Mouse (Mus musculus) lung, postnatal 10 days (tissue): Measurements from ENCODE around the gene Dda1.
A peak's percentile ranks its signal among the peaks of the same experiment; 100 is the strongest.
"Not testable (repeated sequence)": the region's sequence is repeated elsewhere in the genome, so short reads cannot be mapped to it uniquely, and the experiment has no call there.

ENCODE experiments used
- DNase-seq: peaks from one replicate; pipeline ENCODE4 v3.0.0; 2021

Dda1 gene

DNA sequence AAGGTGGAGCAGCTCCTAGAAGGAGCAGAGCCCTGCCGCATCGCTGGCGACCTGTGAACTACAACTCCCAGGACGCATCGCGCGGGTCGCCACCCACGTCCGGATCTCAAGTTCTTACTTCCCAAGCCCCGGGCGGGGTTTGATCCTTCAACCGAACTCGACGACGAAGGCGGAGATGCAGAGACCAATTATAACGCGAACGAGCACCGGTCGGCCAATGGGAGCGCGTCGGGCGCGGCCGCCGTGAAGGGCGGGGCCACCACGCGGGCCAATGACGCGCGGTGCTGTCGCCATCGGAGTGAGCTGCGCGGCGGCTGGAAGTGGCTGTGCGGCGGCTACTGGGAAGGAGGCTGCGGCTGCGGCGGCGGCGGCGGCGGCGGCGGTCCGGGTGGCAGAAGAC, at the start of gene Dda1:
Gene Dda1, plus strand, starts transcription at position 284 of the 400 bp plus-strand sequence.
- peak; percentile 99 for DNase-seq

DNA sequence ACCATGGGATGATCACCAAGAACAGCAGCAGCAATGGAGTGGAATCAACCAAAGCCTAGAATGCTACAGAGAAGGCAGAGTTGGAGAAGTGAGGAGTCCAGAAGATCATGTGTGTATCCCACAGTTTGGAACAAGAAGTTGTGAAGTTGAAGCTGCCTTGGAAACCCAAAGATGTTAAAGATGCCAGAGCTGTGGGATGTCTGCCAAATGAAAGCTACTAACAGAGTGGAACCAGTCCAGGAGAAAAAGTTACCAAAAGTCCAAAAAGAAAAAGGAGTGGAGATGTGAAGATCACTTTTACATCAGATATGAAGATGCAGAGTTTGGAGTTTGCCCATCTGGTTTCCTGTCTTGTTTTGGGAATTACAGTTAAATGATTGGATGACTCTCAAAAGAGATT, 46.9 kb upstream of the Dda1 start:
- DNase-seq: no peak

DNA sequence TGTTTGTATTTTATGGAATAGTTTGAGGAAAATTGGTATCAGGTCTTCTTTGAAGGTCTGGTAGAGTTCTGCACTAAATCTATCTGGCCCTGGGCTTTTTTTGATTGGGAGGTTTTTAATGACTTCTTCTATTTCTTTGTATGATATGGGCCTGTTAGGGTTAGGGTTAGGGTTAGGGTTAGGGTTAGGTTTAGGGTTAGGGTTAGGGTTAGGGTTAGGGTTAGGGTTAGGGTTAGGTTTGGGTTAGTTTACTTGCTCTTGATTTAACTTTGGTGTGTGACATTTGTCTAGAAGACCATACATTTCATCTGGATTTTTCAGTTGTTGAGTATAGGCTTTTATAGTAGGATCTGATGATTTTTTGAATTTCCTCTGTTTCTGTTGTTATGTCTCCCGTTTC, 36.1 kb upstream of the Dda1 start:
- not testable (repeated sequence) for DNase-seq

DNA sequence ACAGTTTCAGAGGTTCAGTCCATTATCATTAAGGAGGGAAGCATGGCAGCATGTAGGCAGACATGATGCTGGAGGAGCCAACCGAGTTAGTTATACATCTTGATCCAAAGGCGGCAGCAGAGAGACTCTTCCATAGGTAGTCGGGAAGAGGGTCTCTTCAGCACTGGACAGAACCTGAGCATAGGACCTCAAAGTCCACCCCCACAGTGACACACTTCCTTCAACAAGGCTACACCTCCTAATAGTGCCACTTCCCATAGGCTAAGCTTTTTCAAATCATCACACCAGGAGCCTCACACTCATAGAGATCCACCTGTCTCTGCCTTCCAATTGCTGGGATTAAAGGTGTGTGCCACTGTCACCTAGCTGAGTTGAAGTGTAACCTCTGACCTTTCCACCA, 32.0 kb upstream of the Dda1 start:
- no peak for DNase-seq

DNA sequence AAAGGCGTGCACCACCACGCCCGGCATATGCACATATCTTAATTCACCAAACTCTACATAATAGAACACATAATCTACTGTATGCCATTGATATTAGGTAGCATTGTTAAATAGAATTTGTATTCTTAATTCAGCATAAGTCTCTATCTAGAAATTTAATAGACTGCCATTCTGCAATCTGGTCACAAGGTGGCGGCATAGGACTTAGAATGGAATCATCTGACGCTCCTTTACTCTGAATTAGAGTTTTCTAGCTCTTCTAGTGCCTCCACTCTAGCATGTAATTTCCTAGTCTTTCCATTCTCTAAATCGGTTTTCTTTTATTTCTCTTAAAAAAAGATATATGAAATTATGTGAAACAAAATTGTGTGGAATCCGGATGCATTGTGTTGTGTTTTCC, 27.6 kb upstream of the Dda1 start:
- DNase-seq: peak; percentile 74

DNA sequence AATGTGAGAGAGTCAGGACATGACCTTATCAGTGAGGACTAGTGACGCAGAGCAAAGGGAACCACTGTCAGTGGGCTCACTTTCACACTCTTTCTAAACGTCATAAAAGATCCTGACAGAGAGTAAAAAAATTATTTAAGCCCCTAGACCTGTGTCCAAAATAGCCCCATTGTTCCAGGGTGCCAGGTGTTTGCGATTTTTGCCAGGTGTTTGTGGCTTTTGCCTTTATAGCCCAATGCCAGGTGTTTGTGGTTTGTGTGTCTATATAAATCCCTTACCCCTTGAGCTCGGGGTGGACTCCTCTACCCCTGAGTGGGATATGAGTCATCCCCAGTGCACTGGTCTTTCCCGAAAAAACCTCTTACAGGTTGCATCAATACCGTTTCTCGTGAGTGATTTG, 23.9 kb upstream of the Dda1 start:
- no peak for DNase-seq

DNA sequence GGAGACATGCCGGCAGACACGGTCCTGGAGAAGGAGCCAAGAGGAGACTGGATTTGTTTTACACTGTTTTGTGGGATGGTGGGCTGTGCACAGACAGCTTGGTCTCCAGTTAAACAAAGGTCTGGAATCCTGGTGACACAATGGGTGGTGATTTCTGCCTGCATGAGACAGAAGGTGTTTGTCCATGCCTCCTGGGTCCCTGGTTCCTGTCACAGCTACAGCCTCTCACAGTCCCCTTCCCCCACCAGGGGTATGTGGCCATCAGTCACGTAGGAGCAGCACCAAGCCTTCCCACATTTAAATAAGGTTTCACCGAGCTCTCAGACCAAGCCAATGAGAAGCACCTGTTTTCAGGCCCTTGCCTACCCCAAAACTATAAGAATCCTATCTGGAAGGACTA, 17.7 kb upstream of the Dda1 start:
- no peak for DNase-seq

DNA sequence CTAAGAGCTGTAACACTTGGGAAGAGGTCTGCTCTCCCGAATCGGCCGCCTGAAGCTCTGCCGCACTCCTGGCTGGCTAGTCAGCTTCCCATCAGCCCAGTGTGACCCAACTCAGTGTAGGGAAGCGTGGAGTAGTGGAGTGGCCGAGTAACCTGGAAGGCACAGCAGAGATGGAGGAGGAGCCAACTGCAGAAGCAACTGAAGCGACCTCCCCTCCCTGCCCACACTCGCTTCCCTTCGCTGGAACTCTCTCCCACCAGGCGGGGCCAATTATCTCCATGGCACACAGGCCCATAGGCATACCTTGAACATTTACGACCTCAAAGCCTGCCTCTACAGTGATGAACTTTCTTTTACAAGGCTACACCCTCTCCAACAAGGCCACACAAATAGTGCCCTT, 17.2 kb upstream of the Dda1 start:
- no peak for DNase-seq

DNA sequence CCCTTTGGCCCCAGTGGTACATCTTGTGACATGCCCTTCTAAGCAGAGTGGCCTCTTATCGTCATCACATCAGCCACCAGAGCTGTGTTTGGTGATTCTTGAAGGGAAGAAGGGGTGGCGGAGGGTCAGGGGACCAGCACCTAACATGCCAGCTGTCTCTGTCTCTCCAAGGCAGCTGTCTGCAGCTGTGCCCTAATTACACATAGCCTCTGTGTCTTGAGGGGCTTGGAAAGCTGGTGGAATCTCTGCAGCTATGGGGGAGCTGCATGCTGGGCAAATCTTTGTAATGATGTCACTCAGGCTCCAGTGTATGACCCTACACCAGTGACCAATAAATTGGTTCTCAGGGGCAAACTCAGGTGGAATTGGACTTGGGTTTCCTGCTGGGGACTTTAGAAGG, 16.3 kb upstream of the Dda1 start:
- no peak for DNase-seq

DNA sequence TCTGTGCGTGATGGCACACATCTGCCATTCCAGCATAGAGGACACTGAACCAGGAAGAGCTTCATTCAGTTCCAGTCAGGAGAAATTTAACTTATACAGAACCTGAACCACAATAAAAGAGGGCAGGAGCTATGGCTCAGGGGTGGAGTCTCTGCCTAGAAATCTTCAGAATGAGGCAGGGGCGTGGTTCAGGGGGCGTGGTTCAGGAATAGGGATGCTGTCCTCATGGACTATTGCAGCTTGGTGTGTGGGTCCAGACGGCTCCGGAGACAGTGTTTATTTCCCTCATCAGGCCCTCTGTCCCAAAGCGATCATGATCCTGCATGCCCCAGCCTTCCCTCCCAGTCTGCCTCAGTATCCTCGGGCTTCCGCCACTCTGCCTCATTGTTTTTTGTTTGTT, 14.3 kb upstream of the Dda1 start:
- DNase-seq: no peak

DNA sequence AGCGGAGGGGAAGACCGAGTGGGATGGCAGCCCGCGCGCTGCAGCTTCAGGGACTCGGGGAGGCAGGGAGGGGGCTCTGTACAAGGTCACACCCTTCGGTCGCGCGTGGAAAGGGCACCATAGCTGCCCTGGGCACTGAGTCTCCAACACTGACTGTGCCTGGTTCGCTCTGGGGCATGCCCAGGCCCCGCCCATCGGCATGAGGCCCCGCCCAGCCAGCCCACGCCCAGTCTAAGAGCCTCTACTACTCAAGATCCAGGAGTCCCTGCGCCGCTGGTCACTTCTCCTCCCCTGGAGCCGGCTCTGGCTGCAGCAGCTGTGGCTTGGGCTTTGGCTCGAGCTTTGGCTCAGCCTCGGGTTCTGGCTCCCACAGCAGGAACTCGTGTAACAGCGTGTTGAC, 12.1 kb upstream of the Dda1 start:
- DNase-seq: no peak

DNA sequence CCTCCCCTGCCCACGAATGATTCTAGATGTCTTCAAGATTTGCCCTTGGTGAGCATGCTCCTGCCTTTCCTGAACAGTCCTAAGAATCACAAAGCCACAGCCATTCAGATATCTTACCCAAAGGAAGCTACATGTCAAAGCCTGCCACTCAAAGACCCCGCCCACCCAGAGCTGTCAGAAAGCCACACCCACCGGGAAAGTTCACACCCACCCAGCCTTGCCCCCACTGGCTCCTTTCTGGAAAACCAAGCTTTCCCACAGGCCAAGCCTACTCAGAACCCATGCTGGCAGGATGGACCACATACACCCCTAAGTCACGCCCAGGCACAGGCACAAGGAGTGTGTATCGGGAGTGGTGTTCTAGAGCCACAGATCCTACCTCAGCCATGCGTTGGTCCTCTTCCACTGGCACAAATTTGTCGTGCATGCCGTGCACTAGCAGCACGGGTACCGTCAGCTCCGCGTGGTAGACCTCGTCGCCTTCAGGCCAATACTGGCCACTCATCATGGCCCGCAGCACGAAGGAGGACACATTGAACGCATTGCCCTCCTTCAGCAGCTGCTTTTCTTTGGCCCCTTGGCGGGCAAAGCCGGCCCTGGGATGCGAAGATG, 11.2 kb upstream of the Dda1 start:
- DNase-seq: no peak

DNA sequence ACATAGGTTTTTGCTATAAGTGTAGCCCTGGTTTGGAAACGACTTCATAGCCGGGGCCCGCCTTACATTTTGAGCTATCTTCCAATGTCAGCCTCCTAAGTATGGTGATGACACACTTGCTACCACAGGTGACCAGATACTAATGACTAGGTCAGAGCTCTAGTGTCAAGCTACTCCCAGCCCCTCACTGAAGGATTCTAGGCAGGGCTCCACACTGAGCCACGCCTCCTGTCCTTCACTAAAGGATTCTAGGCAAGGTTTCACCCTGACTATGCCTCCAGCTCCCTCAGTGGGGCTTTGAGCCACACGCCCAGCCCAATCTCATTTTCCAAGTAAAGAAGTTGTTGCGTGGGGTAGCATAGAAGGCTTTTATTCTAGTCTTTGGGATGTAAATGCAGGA, 8.3 kb upstream of the Dda1 start:
- DNase-seq: no peak

DNA sequence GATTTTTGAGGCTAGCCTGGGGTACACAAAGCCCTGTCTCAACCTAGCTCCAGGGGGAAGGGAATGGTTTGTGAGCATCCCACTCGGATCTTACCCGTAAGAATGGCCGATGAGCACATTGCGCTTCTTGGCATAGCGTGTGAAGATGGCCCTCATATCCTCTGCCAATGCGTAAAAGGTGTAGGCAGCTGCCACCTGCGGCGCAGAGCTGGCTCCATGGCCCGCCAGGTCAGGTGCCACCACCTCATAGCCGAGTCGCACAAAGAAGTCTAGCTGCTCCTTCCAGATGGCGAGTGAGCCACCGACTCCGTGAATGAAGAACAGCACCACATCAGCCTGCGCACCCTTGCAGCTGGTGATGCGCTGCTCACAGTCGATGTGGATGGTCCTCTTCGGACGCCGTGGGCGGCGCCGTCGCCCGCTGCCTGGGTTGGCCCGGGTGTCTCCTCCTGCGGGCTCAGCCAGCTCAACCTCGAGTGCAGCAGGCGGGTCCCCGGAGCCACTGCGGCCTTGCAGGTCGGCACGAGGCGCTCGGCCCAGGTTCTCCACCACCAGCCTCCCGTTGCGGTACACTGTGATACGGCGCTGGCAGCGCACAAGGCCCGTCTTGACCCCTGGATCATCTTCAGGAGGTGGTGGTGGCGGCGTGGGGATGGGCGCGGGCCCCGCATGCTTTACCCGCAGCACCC, 7.7 kb upstream of the Dda1 start:
- DNase-seq: no peak

DNA sequence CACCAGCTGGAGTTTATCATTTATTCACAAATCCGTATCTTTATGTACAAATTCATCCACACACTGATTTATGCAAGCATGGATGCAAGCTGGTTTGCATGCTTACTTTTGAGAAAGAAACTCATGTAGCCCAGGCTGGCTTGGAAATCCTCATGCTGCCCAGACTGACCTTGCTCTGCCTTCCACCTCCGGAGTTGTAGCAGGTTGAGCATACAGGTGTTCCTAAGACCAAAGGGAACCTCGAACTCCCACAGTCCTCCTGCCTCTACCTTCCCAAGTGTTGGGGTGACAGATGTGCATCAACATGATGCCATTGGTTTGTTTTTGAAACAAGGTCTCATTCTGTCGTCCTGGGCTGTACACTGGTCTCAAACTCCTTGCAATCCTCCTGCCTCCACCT, 6.8 kb upstream of the Dda1 start:
- no peak for DNase-seq

DNA sequence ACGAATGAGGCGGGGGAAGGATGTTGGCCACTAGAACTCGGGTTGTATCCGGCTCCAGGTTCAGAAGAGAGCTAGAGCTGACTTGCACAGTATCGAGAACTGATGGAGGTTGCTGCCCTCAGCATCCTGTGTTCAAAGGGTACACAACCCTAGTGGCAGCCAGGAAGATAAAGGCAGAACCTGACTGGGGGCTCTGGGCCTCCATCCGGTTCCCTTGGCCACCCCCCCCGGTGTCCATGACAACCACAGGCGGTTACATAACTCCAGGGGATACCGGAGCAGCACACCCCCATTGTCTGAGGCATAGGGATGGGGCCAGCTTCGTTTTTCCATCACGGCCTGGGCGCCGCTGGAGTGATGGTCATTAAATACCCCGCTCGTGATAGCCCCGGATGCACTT, 6.2 kb upstream of the Dda1 start:
- peak; percentile 68 for DNase-seq

DNA sequence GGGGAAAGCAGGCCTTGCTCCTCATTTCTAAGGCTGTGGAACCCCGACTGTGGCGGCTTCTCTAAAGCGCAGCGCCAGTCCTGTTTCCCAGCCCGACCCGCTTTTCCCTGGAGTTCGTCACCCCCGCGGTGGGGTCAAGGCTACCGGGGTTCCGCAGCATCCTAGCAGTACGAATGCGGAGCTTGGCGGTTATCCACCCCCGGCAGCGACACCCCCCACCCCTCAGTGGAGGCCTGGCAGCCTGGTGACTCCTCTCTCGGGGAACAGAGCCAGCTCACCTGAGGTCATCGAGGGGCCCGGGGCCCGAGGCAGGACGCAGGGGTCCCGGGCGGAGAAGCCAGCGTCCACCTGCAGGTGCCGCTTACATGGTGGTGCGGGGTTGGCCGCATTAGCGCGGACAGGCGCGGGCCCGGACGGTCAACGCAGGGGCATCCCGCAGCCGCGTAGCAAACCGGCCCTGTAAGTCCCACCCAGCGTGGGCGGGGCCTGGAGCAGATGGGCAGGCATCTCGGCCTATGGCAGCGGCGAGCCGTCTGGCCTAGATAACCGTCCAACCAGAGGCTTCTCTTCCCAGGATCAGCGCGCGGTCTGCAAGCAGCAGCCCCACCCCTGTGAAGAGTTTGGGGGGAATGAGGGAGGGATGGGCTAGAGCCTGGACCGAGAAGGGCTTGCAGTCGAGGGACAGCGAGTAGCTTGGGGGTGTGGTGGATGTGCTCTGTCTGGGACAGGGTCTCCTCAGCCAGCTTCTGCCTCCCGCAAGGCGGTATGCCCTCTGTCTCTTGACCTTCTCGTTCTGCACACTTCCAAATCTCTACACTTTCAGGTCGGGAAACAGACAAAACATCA, 5.6 kb upstream of the Dda1 start, which contains the start of gene Abhd8:
Gene Abhd8, minus strand, starts transcription at position 468 of the 846 bp plus-strand sequence.
- peak; percentile 98 for DNase-seq

DNA sequence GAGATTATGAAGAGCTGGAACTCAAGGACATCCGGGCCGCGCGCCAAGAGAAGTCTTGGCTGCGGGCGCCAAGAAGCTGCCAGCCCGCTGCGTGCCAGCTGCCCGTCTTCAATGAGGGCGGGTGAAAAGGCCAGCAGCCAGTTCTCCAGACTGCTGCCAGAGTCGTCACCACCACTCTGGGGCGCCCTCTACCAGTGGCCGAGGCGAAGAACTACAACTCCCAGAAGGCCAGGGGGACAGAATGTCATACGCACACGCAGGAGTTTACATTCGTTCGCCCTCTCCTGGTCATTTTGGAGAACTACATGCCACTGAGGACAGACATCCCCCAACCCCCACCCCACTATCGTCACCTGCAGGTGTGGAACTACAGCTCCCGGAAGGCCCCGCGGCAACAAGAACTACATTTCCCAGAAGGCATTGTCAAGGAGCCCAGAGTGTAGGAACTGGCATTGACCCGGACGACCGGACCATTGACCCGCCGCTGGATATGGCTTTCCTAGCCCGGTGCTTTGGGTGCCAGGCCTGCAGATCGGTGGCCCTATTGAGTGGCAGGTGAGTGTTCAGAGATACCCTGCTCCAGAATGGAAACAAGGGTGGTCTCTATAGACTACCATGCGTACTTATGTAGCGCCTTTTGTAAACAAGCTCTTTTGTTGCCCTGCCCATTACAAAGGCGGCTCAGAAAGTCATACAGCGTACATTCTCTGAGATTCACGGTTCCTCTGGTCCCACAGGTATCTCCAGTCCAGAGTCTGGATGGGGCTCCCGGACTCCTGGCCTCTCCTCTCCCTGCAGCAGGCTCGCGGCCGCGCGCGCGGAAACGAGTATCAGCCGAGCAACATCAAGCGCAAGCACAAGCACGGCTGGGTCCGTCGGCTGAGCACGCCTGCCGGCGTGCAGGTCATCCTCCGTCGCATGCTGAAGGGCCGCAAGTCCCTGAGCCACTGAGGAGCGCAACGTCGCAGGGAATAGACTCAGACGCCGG, 4.2 kb upstream of the Dda1 start, which contains the start of gene Mrpl34:
Gene Mrpl34, plus strand, starts transcription at position 447 of the 988 bp plus-strand sequence.
- DNase-seq: peak; percentile 100

DNA sequence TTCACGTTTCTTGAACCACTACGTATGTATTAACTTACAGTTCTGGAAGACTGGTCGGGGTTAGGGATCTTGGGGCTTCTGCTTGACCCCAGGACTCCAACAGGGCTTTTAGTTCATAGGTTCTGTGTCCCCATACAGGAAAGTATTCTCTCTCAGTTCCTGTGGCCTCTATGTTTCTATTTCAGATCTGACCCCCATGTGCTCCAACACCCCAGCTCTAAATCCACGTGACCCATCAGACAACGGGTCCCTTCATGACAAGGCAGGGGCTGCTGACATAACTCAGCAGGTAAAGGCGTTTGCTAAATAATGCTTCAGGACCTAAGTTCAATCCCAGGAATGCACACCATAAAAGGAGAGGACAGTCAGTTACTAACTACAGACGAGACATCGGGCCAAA, 3.3 kb upstream of the Dda1 start:
- DNase-seq: no peak

DNA sequence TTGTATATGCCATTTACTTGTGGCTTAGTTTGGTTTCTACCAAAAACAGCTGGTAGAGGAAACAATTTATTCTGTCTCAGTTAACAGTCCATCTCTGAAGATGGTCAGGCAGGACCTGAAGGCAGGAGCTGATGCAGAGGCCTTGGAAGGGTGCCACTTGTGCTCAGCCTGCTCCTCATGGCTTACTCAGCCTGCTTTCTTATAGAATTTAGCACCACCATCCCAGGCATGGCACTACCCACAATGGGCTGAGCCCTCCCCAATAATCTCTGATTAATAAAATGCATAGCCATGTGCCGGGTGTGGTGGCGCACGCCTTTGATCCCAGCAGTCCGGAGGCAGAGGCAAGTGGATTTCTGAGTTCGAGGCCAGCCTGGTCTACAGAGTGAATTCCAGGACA, 2.8 kb upstream of the Dda1 start:
- DNase-seq: no peak

DNA sequence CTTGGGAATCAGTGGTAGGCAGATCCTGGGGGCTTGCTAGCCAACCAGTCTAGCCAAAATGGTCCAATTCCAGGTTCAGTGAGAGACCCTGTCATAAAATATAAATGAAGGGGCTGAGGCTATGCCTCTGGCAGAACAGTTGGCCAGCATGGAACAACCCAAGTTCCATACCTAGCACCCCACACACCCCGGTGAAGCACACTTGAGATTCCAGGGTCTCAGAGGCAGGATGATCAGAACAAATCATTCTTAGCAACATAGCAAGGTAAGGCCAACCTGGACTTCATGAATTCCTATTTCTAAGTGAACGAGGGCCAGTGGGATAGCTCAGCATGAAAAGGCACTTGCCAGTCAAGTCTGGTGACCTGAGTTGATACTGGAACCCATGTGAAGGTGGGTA, 1.8 kb upstream of the Dda1 start:
- no peak for DNase-seq

DNA sequence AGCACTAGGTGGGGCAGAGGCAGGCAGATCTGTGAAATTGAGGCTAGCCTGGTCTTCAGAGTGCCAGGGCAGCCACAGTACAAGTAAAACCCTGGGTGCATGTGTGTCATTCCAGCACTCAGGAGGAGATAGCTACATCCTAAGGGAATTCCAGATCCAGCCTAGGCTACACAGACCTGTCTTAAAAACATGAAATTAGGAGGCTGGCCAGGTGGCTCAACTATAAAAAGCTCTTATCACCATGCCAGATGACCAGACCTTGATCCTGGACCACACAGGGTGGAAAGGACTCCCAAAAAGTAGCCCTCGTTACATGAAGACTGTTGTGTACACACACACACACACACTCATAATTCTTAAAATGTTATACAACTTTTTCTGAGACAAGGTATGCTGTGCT, 998 bp upstream of the Dda1 start:
- DNase-seq: no peak

DNA sequence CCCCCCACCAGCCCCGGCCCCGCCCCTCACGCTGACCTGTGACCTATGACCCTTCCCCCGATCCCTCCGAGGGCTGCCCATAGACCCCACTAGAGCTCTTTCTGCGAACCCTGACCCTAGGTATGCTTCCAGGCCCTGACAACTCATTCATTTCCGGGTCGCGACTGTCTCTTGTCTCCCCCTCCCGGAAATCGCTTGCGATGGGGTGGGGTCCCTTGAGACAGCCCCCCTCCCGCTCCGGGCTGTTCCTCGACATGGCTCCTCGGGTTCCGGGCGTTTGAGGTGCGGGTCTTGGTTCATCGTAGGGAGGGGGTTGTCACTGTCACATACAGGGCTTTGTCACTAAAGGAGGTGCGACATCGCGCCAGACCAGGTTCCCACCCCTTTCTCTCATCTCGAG, 412 bp downstream of the Dda1 start:
- DNase-seq: peak; percentile 70
